Mouse (Mus musculus) lung, adult 2 months (tissue): ENCODE data around the gene 3110082I17Rik.

Source experiments
- CTCF ChIP-seq: fragments of 200-500 bp; IDR thresholded peaks from 2 replicates; pipeline ENCODE4 v1.5.1; 2011; ENCODE audit warnings: mild to moderate bottlenecking, low read length, control low read depth; ENCODE audit not compliant: insufficient read depth
- POLR2A ChIP-seq: fragments of 200-500 bp; IDR thresholded peaks from 2 replicates; pipeline ENCODE4 v1.6.1; 2011; ENCODE audit warnings: low read depth, mild to moderate bottlenecking, control low read depth, low read length, borderline replicate concordance; ENCODE audit errors: extremely low read depth

DNA sequence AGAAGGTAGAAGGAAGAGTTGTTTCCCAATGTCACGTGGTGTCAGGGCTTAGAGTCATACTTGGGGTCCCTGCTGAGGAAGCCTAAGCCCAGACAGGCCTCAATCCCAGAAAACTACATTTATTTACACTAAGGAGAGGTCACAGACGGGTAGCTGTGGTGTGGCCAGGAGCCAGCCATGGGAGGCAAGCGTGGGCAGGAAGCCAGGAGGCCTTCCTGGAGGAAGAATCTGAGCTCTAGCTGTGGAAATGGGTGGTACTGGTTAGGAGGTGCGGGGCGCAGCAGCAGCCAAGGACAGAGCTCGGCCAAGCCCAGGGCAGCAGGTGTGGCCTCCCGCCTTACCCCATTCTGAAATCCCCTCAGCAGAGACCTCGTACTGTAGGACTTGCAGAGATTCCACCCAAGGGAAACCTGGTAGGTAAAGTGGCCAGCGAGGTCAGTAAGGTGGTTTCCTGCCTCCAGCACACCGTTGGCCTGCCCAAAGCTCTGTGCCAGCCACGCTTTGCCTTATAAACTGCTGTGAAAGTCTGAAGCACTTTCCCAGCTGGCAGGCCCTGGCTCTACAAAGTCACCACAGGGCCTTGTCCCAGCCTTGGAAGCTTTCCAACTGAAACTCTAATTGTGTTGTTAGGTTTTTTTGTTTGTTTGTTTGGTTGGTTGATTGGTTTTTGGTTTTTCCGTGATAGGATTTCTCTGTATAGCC is 145.2 kb downstream of the 3110082I17Rik start:
- TF ChIP-seq POLR2A (no peak), CTCF (no peak)
